Mouse (Mus musculus): ENCODE results near the gene Pax4. TPM values are rescaled to one million over a fixed set of nuclear protein-coding genes. Genes with fewer than 3 reads are reported as not detected.

Pax4 gene
- polyA plus RNA-seq, 1 experiment, result not detected

- no peak for TF ChIP-seq CTCF (IDR thresholded peaks at IDR 0.05; ENCODE audit: low read depth, low read length)
- Histone ChIP-seq H3K9me3 (replicated peaks; ENCODE audit: control insufficient read depth, insufficient read depth, low read length, poor library complexity, severe bottlenecking) (no peaks in the 10 kb centered on the region), H3K4me3 (ENCODE audit: low read depth, low read length) (no peak overlapping the region), H3K36me3 (ENCODE audit: control insufficient read depth, insufficient read depth, low read length, poor library complexity, severe bottlenecking) (peaks cover 4% of the 10 kb centered on the region; the same call in 1 of the 2 replicates), H3K27me3 (ENCODE audit: control insufficient read depth, insufficient read depth, low read length, poor library complexity, severe bottlenecking) (no peaks in the 10 kb centered on the region), H3K27ac (ENCODE audit: insufficient read depth, low read length) (no peak overlapping the region), H3K4me1 (ENCODE audit: control insufficient read depth, insufficient read depth, low read length) (no peaks in the 10 kb centered on the region), H3K9ac (ENCODE audit: low read depth, poor library complexity, severe bottlenecking) (no peak overlapping the region)
These were observed 18.2 kb downstream of the Pax4 start for GRCm38 (mm10) chr6:28430795-28431537.

- no peaks in the 10 kb centered on the region for H3K9me3 ChIP-seq (replicated peaks; ENCODE audit: control insufficient read depth, insufficient read depth, low read length, poor library complexity, severe bottlenecking)
- H3K4me3 ChIP-seq (ENCODE audit: low read depth, low read length), result no peak overlapping the region
- H3K36me3 ChIP-seq (ENCODE audit: control insufficient read depth, insufficient read depth, low read length, poor library complexity, severe bottlenecking), result peaks cover 5% of the 10 kb centered on the region; the same call in 1 of the 2 replicates
- no peaks in the 10 kb centered on the region for H3K27me3 ChIP-seq (ENCODE audit: control insufficient read depth, insufficient read depth, low read length, poor library complexity, severe bottlenecking)
- H3K27ac ChIP-seq (ENCODE audit: insufficient read depth, low read length), result no peak overlapping the region
- TF ChIP-seq POLR2A (IDR thresholded peaks at IDR 0.05; ENCODE audit: insufficient read depth, low read length) (no peak), EP300 (IDR thresholded peaks at IDR 0.05; ENCODE audit: insufficient read depth, low read depth, low read length) (no peak), CTCF (IDR thresholded peaks at IDR 0.05; ENCODE audit: low read depth, low read length) (no peak)
- H3K4me1 ChIP-seq (ENCODE audit: control insufficient read depth, insufficient read depth, low read length), result no peaks in the 10 kb centered on the region
- no peak overlapping the region for H3K9ac ChIP-seq (ENCODE audit: low read depth, poor library complexity, severe bottlenecking)
These were observed 19.3 kb downstream of the Pax4 start for GRCm38 (mm10) chr6:28429870-28430269.

GRCm38 (mm10) chr6:28428290-28428689, 20.9 kb downstream of the Pax4 start, which contains the start of gene Gcc1:
TSS of gene Gcc1 (minus strand) at chr6:28428390.
- H3K4me1 ChIP-seq (ENCODE audit: control insufficient read depth, insufficient read depth, low read length), result no peaks in the 10 kb centered on the region
- no peak within 1 kb of the TSS for H3K9ac ChIP-seq (ENCODE audit: low read depth, poor library complexity, severe bottlenecking)
- H3K27ac ChIP-seq (ENCODE audit: insufficient read depth, low read length), result no peak within 1 kb of the TSS
- H3K36me3 ChIP-seq (ENCODE audit: control insufficient read depth, insufficient read depth, low read length, poor library complexity, severe bottlenecking), result peaks cover 5% of the 10 kb centered on the region; the same call in 1 of the 2 replicates
- TF ChIP-seq EP300 (IDR thresholded peaks at IDR 0.05; ENCODE audit: insufficient read depth, low read depth, low read length), result no peak
- TF ChIP-seq CTCF (IDR thresholded peaks at IDR 0.05; ENCODE audit: low read depth, low read length), result no peak
- no peak for TF ChIP-seq POLR2A (IDR thresholded peaks at IDR 0.05; ENCODE audit: insufficient read depth, low read length)
- no peaks in the 10 kb centered on the region for H3K27me3 ChIP-seq (ENCODE audit: control insufficient read depth, insufficient read depth, low read length, poor library complexity, severe bottlenecking)
- H3K4me3 ChIP-seq (ENCODE audit: low read depth, low read length), result no peak within 1 kb of the TSS
- H3K9me3 ChIP-seq (replicated peaks; ENCODE audit: control insufficient read depth, insufficient read depth, low read length, poor library complexity, severe bottlenecking), result no peaks in the 10 kb centered on the region

- Histone ChIP-seq H3K27ac (ENCODE audit: insufficient read depth, low read length) (no peak within 1 kb of the TSS), H3K4me3 (ENCODE audit: low read depth, low read length) (no peak within 1 kb of the TSS), H3K27me3 (ENCODE audit: control insufficient read depth, insufficient read depth, low read length, poor library complexity, severe bottlenecking) (no peaks in the 10 kb centered on the region), H3K9me3 (replicated peaks; ENCODE audit: control insufficient read depth, insufficient read depth, low read length, poor library complexity, severe bottlenecking) (no peaks in the 10 kb centered on the region), H3K9ac (ENCODE audit: low read depth, poor library complexity, severe bottlenecking) (no peak within 1 kb of the TSS), H3K36me3 (ENCODE audit: control insufficient read depth, insufficient read depth, low read length, poor library complexity, severe bottlenecking) (peaks cover 5% of the 10 kb centered on the region; the same call in 1 of the 2 replicates), H3K4me1 (ENCODE audit: control insufficient read depth, insufficient read depth, low read length) (no peaks in the 10 kb centered on the region)
- no peak for TF ChIP-seq CTCF (IDR thresholded peaks at IDR 0.05; ENCODE audit: low read depth, low read length)
- no peak for TF ChIP-seq POLR2A (IDR thresholded peaks at IDR 0.05; ENCODE audit: insufficient read depth, low read length)
These were observed 21.9 kb downstream of the Pax4 start, which contains the start of gene Fscn3 for GRCm38 (mm10) chr6:28427096-28427839. TSS of gene Fscn3 (plus strand) at chr6:28427789.

GRCm38 (mm10) chr6:28425019-28425418, 24.1 kb downstream of the Pax4 start:
- peaks cover 5% of the 10 kb centered on the region; the same call in 1 of the 2 replicates for H3K36me3 ChIP-seq (ENCODE audit: control insufficient read depth, insufficient read depth, low read length, poor library complexity, severe bottlenecking)
- H3K27ac ChIP-seq (ENCODE audit: insufficient read depth, low read length), result no peak overlapping the region
- H3K27me3 ChIP-seq (ENCODE audit: control insufficient read depth, insufficient read depth, low read length, poor library complexity, severe bottlenecking), result no peaks in the 10 kb centered on the region
- no peak for TF ChIP-seq EP300 (IDR thresholded peaks at IDR 0.05; ENCODE audit: insufficient read depth, low read depth, low read length)
- no peak for TF ChIP-seq CTCF (IDR thresholded peaks at IDR 0.05; ENCODE audit: low read depth, low read length)
- no peak for TF ChIP-seq POLR2A (IDR thresholded peaks at IDR 0.05; ENCODE audit: insufficient read depth, low read length)
- H3K9ac ChIP-seq (ENCODE audit: low read depth, poor library complexity, severe bottlenecking), result no peak overlapping the region
- H3K4me1 ChIP-seq (ENCODE audit: control insufficient read depth, insufficient read depth, low read length), result no peaks in the 10 kb centered on the region
- H3K4me3 ChIP-seq (ENCODE audit: low read depth, low read length), result no peak overlapping the region
- no peaks in the 10 kb centered on the region for H3K9me3 ChIP-seq (replicated peaks; ENCODE audit: control insufficient read depth, insufficient read depth, low read length, poor library complexity, severe bottlenecking)

Measured in ES-Bruce4 (cell line).